Mouse (Mus musculus) megakaryocyte, embryonic 14.5 days (primary cell): ENCODE measurements around the gene Rabl3.

Experiments used
- FLI1 ChIP-seq: IDR thresholded peaks from 2 replicates; pipeline ENCODE4 v1.6.1; 2012; ENCODE audit warnings: low read length, inconsistent platforms, mixed read lengths
- GATA1 ChIP-seq: IDR thresholded peaks from 3 replicates; pipeline ENCODE4 v1.6.1; 2012; ENCODE audit warnings: mixed read lengths, low read length, inconsistent platforms, borderline replicate concordance

GRCm38 (mm10) chr16:37550981-37551380 is 11.3 kb downstream of the Rabl3 start:
- TF ChIP-seq GATA1 (no peak), FLI1 (no peak)
